ENCODE assay signal across 17 mouse cellular contexts in the genomic region with DNA sequence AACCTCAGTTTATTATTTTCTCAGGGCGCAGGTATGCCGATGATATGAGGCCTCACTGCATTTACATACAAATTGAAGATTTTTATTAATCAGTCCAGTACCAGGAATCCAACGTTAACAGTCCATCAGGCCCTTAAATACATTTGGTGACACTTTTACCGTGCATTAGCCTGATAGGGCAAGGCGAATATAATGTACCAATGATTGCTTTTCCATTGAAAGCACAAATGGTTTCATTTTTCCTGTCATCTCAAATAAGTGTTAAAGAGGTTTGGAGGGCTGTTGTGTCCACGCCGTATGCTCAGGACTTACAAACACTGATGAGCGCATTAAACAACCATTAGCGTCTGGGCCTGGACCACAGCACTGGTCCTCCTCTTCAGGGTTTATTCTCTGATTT. TPM values are rescaled to one million over a fixed set of nuclear protein-coding genes. Genes with fewer than 3 reads are reported as not detected.
"Had no signal": no experiment of that assay in that cellular context is flagged by ENCODE, and none has a peak within 500 bp of the region (broad histone marks: within the 10 kb centered on the region; RNA-seq: fewer than 3 reads in every experiment).

No protein-coding gene starts in this region.

- H3K4me2 ChIP-seq: lung, embryonic 14.5 days; midbrain, embryonic 12.5 days; midbrain, embryonic 15.5 days had no signal

- H3K9ac ChIP-seq: liver, embryonic 14.5 days; lung, embryonic 14.5 days; midbrain, embryonic 12.5 days; midbrain, embryonic 15.5 days had no signal

- H3K27me3 ChIP-seq: midbrain, embryonic 15.5 days had no signal

- DNase-seq: lung, adult 18-20 months; lung, postnatal 10 days; right cerebral cortex, adult 18-20 months; right cerebral cortex, postnatal 25 days; right cerebral cortex, postnatal 4 days; spleen, adult 18-20 months; thymus, adult 18-20 months; thymus, postnatal 14 days; thymus, postnatal 36 days had no signal

- ATAC-seq: midbrain, embryonic 15.5 days had no signal

- H3K27ac ChIP-seq: liver, embryonic 14.5 days; midbrain, embryonic 10.5 days; midbrain, embryonic 15.5 days had no signal

- H3K4me3 ChIP-seq: midbrain, embryonic 10.5 days; midbrain, embryonic 12.5 days; midbrain, embryonic 15.5 days; myocyte had no signal

- H3K36me3 ChIP-seq: midbrain, embryonic 10.5 days; midbrain, embryonic 12.5 days; midbrain, embryonic 15.5 days had no signal

- H3K9me3 ChIP-seq: midbrain, embryonic 10.5 days; midbrain, embryonic 12.5 days; midbrain, embryonic 15.5 days had no signal

RNA-seq across cellular contexts. Expression of a gene that starts 25.3 kb away (rescaled TPM):
- total RNA-seq: megakaryocyte-erythroid progenitor cell, adult 5-6 weeks had no signal
- polyA plus RNA-seq: liver, embryonic 16.5 days had no signal
